Mouse (Mus musculus): ENCODE results near the gene Thpo. TPM values are rescaled to one million over a fixed set of nuclear protein-coding genes. Genes with fewer than 3 reads are reported as not detected.
A peak's percentile ranks its signal among the peaks of the same experiment; 100 is the strongest.

Gene Thpo
- polyA plus RNA-seq, 1 experiment = 4.0 TPM

- Histone ChIP-seq H3K4me3 (ENCODE audit: low read depth, low read length) (no peak overlapping the region), H3K4me1 (ENCODE audit: control insufficient read depth, insufficient read depth, insufficient read length, low read length) (no peaks in the 10 kb centered on the region), H3K36me3 (ENCODE audit: control insufficient read depth, insufficient read depth, low read length) (peaks cover 16% of the 10 kb centered on the region), H3K27ac (ENCODE audit: insufficient read depth, low read depth, low read length) (no peak overlapping the region), H3K27me3 (ENCODE audit: control insufficient read depth, insufficient read depth, low read length) (no peaks in the 10 kb centered on the region)
- 30% methylated on average over 5 of the region's 5 CpGs for WGBS
- no peak for TF ChIP-seq POLR2A (IDR thresholded peaks at IDR 0.05; ENCODE audit: low read depth, low read length)
- peak; percentile 82 for TF ChIP-seq CTCF (IDR thresholded peaks at IDR 0.05; ENCODE audit: extremely low read depth, insufficient read length, insufficient replicate concordance, low read depth, low read length)
Observed at GRCm38 (mm10) chr16:20724338-20724748, 10.0 kb downstream of the Thpo start.

DNA sequence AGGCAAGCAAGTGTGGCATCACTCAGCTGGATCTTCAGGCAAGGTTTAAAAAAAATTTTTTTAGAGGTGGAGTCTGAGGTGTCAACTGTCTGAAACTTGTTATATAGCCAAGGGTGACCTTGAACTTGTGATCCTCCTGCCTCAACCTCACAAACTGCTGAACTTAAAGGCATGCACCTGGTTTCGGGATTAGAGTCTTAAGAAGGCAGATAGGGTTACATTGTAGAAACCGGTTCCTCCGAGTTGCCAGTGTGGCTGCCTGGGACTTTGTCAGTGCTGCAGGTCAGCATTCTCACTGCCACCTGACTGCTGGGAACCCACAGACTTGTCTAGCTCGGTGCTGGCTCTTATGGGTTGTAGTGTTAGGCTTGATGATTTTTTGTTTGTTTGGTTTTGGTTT lies 11.1 kb downstream of the Thpo start:
- WGBS = 60% methylated on average over 4 of the region's 4 CpGs
- H3K27ac ChIP-seq (ENCODE audit: insufficient read depth, low read depth, low read length) = no peak overlapping the region
- TF ChIP-seq POLR2A (IDR thresholded peaks at IDR 0.05; ENCODE audit: low read depth, low read length) (no peak), CTCF (IDR thresholded peaks at IDR 0.05; ENCODE audit: extremely low read depth, insufficient read length, insufficient replicate concordance, low read depth, low read length) (no peak)
- H3K4me3 ChIP-seq (ENCODE audit: low read depth, low read length) = no peak overlapping the region
- H3K27me3 ChIP-seq (ENCODE audit: control insufficient read depth, insufficient read depth, low read length) = no peaks in the 10 kb centered on the region
- H3K4me1 ChIP-seq (ENCODE audit: control insufficient read depth, insufficient read depth, insufficient read length, low read length) = no peaks in the 10 kb centered on the region; the same call in 1 of the 2 replicates
- peaks cover 16% of the 10 kb centered on the region for H3K36me3 ChIP-seq (ENCODE audit: control insufficient read depth, insufficient read depth, low read length)

DNA sequence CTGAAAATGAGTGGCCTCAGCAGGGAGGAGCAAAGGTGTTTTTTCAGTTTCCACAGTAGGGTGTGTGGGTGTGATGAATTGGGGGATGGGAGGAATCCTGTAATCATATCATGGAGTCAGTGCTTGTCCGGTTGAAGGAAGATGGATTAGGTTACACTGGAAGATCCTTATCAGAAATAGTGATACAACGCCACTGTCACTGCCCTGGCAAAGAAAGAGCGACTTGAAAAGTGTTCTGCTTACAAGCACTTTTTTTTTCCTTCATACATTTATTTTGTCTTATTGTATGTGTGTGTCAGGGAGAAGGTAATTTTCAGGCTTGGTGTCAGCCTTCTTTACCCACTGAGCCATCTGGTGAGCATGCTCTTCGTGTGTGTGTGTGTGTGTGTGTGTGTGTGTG lies 11.6 kb downstream of the Thpo start:
- 76% methylated on average over 4 of the region's 4 CpGs for WGBS
- Histone ChIP-seq H3K27me3 (ENCODE audit: control insufficient read depth, insufficient read depth, low read length) (no peaks in the 10 kb centered on the region), H3K4me1 (ENCODE audit: control insufficient read depth, insufficient read depth, insufficient read length, low read length) (no peaks in the 10 kb centered on the region; the same call in 1 of the 2 replicates), H3K27ac (ENCODE audit: insufficient read depth, low read depth, low read length) (no peak overlapping the region), H3K36me3 (ENCODE audit: control insufficient read depth, insufficient read depth, low read length) (peaks cover 16% of the 10 kb centered on the region), H3K4me3 (ENCODE audit: low read depth, low read length) (no peak overlapping the region)
- no peak for TF ChIP-seq POLR2A (IDR thresholded peaks at IDR 0.05; ENCODE audit: low read depth, low read length)
- TF ChIP-seq CTCF (IDR thresholded peaks at IDR 0.05; ENCODE audit: extremely low read depth, insufficient read length, insufficient replicate concordance, low read depth, low read length) = no peak

GRCm38 (mm10) chr16:20721808-20722207 lies 12.5 kb downstream of the Thpo start:
- no peak overlapping the region for H3K27ac ChIP-seq (ENCODE audit: insufficient read depth, low read depth, low read length)
- no peak overlapping the region for H3K4me3 ChIP-seq (ENCODE audit: low read depth, low read length)
- no peaks in the 10 kb centered on the region for H3K27me3 ChIP-seq (ENCODE audit: control insufficient read depth, insufficient read depth, low read length)
- TF ChIP-seq CTCF (IDR thresholded peaks at IDR 0.05; ENCODE audit: extremely low read depth, insufficient read length, insufficient replicate concordance, low read depth, low read length) (no peak), POLR2A (IDR thresholded peaks at IDR 0.05; ENCODE audit: low read depth, low read length) (no peak)
- H3K4me1 ChIP-seq (ENCODE audit: control insufficient read depth, insufficient read depth, insufficient read length, low read length) = no peaks in the 10 kb centered on the region; the same call in 1 of the 2 replicates
- 85% methylated on average over 10 of the region's 10 CpGs for WGBS
- H3K36me3 ChIP-seq (ENCODE audit: control insufficient read depth, insufficient read depth, low read length) = peaks cover 16% of the 10 kb centered on the region

- Histone ChIP-seq H3K27ac (ENCODE audit: insufficient read depth, low read depth, low read length) (peak overlapping the region; percentile 76), H3K4me3 (ENCODE audit: low read depth, low read length) (peak overlapping the region; percentile 79), H3K27me3 (ENCODE audit: control insufficient read depth, insufficient read depth, low read length) (no peaks in the 10 kb centered on the region), H3K4me1 (ENCODE audit: control insufficient read depth, insufficient read depth, insufficient read length, low read length) (peaks cover 4% of the 10 kb centered on the region; the same call in 1 of the 2 replicates), H3K36me3 (ENCODE audit: control insufficient read depth, insufficient read depth, low read length) (peaks cover 16% of the 10 kb centered on the region)
- TF ChIP-seq CTCF (IDR thresholded peaks at IDR 0.05; ENCODE audit: extremely low read depth, insufficient read length, insufficient replicate concordance, low read depth, low read length) (no peak), POLR2A (IDR thresholded peaks at IDR 0.05; ENCODE audit: low read depth, low read length) (no peak)
- under 1% methylated on average over 18 of the region's 18 CpGs for WGBS
Observed at GRCm38 (mm10) chr16:20717978-20718670, 16.2 kb downstream of the Thpo start.

- under 1% methylated on average over 62 of the region's 62 CpGs for whole genome bisulfite sequencing
- peak; percentile 68 for TF ChIP-seq POLR2A (IDR thresholded peaks at IDR 0.05; ENCODE audit: low read depth, low read length)
- TF ChIP-seq CTCF (IDR thresholded peaks at IDR 0.05; ENCODE audit: extremely low read depth, insufficient read length, insufficient replicate concordance, low read depth, low read length) = peak; percentile 66
- H3K4me3 ChIP-seq (ENCODE audit: low read depth, low read length) = peak within 1 kb of the TSS; percentile 79
Observed at GRCm38 (mm10) chr16:20717181-20717977, 16.9 kb downstream of the Thpo start, which contains the start of the genes Polr2h and Clcn2. Gene Polr2h, plus strand, starts transcription at chr16:20717665. Gene Clcn2, minus strand, starts transcription at chr16:20717746.

DNA sequence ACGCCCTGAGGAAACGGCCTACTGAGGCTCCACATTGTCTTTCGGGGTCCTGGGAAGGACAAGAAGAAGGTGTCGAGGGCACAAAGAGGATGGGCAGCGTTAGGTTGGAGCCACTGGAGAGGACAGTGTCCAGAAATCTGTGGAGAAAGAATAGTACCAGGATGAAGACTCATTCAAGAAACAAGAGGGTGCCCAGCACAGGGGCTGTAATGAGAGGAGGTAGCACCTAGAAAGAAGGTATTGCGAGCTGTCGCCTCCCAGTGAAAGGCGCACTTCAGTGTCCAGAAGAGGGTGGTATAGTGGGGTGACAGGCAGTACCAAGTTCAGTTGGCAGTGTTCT lies 17.5 kb downstream of the Thpo start:
- TF ChIP-seq POLR2A (IDR thresholded peaks at IDR 0.05; ENCODE audit: low read depth, low read length) = no peak
- no peak for TF ChIP-seq CTCF (IDR thresholded peaks at IDR 0.05; ENCODE audit: extremely low read depth, insufficient read length, insufficient replicate concordance, low read depth, low read length)
- H3K27ac ChIP-seq (ENCODE audit: insufficient read depth, low read depth, low read length) = peak overlapping the region; percentile 100
- H3K4me3 ChIP-seq (ENCODE audit: low read depth, low read length) = peak overlapping the region; percentile 79
- peaks cover 18% of the 10 kb centered on the region for H3K36me3 ChIP-seq (ENCODE audit: control insufficient read depth, insufficient read depth, low read length)
- H3K4me1 ChIP-seq (ENCODE audit: control insufficient read depth, insufficient read depth, insufficient read length, low read length) = peaks cover 6% of the 10 kb centered on the region; the same call in 1 of the 2 replicates
- H3K27me3 ChIP-seq (ENCODE audit: control insufficient read depth, insufficient read depth, low read length) = no peaks in the 10 kb centered on the region
- WGBS = 1% methylated on average over 8 of the region's 8 CpGs

More at GRCm38 (mm10) chr16:20717181-20717977, 16.9 kb downstream of the Thpo start, which contains the start of the genes Polr2h and Clcn2:
- Histone ChIP-seq H3K27me3 (ENCODE audit: control insufficient read depth, insufficient read depth, low read length) (no peaks in the 10 kb centered on the region), H3K36me3 (ENCODE audit: control insufficient read depth, insufficient read depth, low read length) (peaks cover 17% of the 10 kb centered on the region), H3K4me1 (ENCODE audit: control insufficient read depth, insufficient read depth, insufficient read length, low read length) (peaks cover 6% of the 10 kb centered on the region; the same call in 1 of the 2 replicates), H3K27ac (ENCODE audit: insufficient read depth, low read depth, low read length) (peak within 1 kb of the TSS; percentile 100)
